Mouse (Mus musculus) layer of hippocampus, adult 2 months (tissue): ENCODE measurements around the gene Lrrc26. TPM values are rescaled to one million over a fixed set of nuclear protein-coding genes. Genes with fewer than 3 reads are reported as not detected.
"Not testable (repeated sequence)": the region's sequence is repeated elsewhere in the genome, so short reads cannot be mapped to it uniquely, and the experiment has no call there.

ENCODE experiments used
- DNase-seq, 2 experiments: peaks; one replicate each; pipeline ENCODE4 v3.0.0; 2022; ENCODE audit warnings: low spot score in 2 of 2
- H3K27ac ChIP-seq: fragments of 200-600 bp; 2 replicates; pipeline ENCODE4 v1.8.1; 2022
- H3K4me3 ChIP-seq: fragments of 200-600 bp; 2 replicates; pipeline ENCODE4 v1.8.1; 2022; ENCODE audit warnings: mild to moderate bottlenecking
- CTCF ChIP-seq: fragments of 200-600 bp; conservative IDR thresholded peaks from 2 replicates; pipeline ENCODE4 v1.8.1; 2022; ENCODE audit warnings: antibody characterized with exemption, mild to moderate bottlenecking, moderate library complexity
- long read RNA-seq, 2 experiments: library from polyadenylated mRNA; stranded (forward); transcript quantifications; one replicate each; pipeline ENCODE4 v2.0.0; 2021; ENCODE audit warnings: borderline mapping rate in 2 of 2
- total RNA-seq, 2 experiments: library from RNA; stranded (reverse); gene quantifications; 2 replicates each; pipeline ENCODE4 v1.2.3; 2021

The Lrrc26 gene
- not detected for total RNA-seq
- long read RNA-seq, experiment 1 = 0 reads
- long read RNA-seq, experiment 2 = 0 reads

DNA sequence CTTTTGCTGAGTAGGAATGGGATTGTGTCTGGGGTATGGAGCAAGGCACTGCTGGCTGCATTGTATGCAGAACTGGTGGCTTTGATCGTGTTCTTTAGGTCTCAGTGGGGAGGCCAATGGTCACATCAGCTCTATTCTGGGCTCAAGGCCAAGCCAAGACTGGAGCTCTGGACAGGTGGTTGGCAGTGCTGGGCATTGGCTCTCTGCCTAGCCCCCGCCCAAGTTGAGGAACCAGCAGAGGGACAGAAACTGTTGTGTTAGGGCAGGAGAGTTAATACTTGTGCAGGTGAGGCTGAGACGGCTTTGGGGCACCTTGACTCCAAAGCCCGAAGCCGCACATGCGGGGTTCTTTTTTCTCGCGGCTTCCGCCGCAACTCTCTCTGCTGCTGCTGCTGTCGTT lies at the start of gene Lrrc26:
TSS of gene Lrrc26 (plus strand) at position 265 of the 400 bp plus-strand sequence.
- peak in 1 of 2 experiments; percentile 3 for DNase-seq
- no peak for TF ChIP-seq CTCF
- Histone ChIP-seq H3K27ac (peak within 1 kb of the TSS; percentile 92), H3K4me3 (peak within 1 kb of the TSS; percentile 8; the same call in 1 of the 2 replicates)

DNA sequence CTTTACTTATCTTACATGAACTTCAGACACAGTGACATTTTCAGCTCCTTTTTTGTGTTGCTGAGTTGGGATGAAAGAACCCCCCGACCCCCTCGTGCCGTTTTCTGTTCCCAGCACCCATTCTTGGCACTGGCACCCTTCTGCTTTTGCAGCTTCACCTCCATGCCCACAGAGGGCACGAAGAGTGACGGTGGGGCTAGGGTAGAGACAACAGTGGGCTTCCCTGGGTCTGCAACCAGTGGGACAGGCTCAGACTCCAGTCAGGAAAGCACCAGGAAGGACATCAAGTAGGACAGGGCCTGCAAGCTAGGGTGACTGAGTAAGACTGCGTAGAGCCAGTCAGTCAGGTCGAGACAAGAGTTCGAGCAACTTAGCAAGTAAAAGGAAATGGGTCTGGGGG lies 49.4 kb upstream of the Lrrc26 start:
- TF ChIP-seq CTCF = no peak
- H3K27ac ChIP-seq = peak overlapping the region; percentile 50
- peak overlapping the region; percentile 70 for H3K4me3 ChIP-seq
- DNase-seq = no peak

DNA sequence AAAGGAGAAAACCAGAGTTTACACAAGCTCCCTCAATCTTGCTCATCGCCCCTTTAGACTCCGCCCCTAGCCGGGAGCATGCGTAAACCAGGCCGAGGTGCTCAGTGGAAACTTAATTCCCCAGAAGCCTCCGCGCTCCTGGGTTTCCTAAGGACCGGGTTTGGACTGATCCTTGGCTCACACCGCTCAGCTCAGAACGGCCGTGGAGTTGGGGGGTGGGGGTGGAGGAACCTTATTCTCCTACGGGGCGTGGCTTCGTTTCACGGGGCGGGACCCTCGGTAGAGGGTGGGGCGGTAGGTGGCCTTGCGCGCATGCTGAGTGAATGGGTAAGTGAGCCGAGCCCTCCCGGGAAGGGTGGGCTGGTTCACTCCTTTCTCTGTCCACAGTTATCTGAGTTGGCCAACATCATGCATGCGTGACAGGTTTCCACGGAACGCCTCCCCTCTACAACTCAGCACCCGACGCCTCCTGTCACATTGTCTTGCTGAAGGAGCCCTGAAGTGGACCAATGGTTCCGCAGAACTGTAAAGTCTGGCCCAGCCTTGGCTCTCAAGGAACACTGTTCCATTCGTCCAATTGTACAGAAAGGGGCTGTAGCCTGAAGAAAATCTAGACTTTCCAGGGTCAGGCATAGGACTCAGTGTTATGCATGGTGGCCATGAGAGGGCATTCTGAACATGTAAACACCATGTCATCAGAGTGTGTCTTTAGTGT lies 48.8 kb upstream of the Lrrc26 start:
- TF ChIP-seq CTCF = no peak
- DNase-seq = peak; percentile 71 to 78
- Histone ChIP-seq H3K27ac (peak overlapping the region; percentile 50), H3K4me3 (peak overlapping the region; percentile 70)

DNA sequence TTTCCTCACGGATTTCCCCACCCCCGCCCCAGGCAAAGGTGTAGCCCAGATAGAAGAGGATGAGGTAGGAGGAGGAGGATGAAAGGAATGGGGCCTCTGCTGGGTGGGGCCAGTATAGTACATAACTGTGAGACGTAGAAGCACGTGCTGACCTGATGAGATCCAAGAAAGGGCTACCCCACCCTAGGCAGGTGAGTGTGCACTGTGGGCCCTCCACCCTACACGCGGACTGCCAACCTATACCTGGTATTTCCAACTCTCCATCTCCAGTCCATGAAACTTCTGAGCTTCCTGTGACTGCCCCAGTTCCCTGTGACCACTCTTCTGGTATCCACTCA lies 48.3 kb upstream of the Lrrc26 start:
- no peak for TF ChIP-seq CTCF
- peak overlapping the region; percentile 70 for H3K4me3 ChIP-seq
- DNase-seq = no peak
- no peak overlapping the region for H3K27ac ChIP-seq

DNA sequence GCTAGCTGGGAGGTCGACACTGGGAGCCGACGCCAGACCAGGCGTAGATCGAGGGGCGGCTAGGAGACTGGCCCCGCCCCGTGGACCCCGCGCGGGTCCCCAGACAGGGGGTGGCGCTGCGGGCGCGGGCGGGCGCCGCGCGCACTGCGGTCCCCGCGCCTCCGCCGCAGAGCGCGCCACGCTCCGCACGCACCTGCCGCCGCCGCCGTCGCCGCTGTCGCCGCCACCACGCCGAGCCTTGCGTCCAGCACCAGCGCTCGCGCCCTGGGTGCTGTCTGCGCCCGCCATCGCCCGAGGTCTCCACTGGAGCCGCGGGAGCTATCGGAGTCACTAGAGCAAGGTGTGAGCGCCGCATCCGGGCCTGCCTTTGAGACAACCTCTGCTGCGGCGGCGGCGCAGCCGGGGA lies 47.6 kb upstream of the Lrrc26 start, which contains the start of the genes Rnf208 and Cysrt1:
TSS of gene Rnf208 (plus strand) at position 155 of the 406 bp plus-strand sequence.
TSS of gene Cysrt1 (minus strand) at position 352 of the 406 bp plus-strand sequence.
- no peak for DNase-seq
- TF ChIP-seq CTCF = no peak
- Histone ChIP-seq H3K4me3 (peak within 1 kb of the TSS; percentile 70), H3K27ac (peak within 1 kb of the TSS; percentile 93)

DNA sequence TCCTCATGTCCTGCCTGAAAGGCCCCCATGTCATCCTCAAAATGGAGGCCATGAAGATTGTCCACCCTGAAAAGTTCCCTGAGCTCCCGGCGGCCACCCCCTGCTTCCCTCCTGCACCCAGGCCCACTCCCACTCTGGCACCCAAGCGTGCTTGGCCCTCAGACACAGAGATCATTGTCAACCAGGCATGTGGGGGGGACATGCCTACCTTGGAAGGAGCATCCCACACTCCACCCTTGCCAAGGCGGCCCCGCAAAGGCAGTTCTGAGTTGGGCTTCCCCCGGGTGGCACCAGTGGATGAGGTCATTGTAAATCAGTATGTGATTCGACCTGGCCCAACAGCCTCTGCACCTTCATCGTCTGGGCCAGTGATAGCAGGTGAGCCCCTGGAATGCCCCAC lies 46.4 kb upstream of the Lrrc26 start:
- DNase-seq = no peak
- Histone ChIP-seq H3K4me3 (peak overlapping the region; percentile 70), H3K27ac (peak overlapping the region; percentile 93; the same call in 1 of the 2 replicates)
- no peak for TF ChIP-seq CTCF

DNA sequence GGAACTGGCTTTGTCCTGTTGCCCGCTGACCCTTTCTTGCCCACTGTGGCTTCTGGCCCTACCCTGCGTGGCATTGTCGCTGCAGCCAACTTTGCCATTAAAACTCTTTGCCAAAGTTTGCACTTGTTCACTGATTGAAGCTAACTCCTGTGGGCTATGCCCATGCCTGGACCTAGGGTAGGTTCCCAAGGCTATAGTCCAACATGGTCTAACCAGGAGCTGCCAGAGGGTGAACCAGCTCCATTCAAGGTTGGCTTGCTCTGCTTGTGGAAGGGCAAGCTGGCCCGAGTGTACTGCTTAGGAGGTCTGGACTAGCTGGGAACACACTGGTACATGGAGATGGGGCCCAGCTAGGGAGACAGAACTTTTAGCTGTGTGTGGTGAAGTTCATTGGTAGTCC lies 45.6 kb upstream of the Lrrc26 start:
- Histone ChIP-seq H3K4me3 (no peak overlapping the region), H3K27ac (no peak overlapping the region)
- no peak for DNase-seq
- no peak for TF ChIP-seq CTCF

DNA sequence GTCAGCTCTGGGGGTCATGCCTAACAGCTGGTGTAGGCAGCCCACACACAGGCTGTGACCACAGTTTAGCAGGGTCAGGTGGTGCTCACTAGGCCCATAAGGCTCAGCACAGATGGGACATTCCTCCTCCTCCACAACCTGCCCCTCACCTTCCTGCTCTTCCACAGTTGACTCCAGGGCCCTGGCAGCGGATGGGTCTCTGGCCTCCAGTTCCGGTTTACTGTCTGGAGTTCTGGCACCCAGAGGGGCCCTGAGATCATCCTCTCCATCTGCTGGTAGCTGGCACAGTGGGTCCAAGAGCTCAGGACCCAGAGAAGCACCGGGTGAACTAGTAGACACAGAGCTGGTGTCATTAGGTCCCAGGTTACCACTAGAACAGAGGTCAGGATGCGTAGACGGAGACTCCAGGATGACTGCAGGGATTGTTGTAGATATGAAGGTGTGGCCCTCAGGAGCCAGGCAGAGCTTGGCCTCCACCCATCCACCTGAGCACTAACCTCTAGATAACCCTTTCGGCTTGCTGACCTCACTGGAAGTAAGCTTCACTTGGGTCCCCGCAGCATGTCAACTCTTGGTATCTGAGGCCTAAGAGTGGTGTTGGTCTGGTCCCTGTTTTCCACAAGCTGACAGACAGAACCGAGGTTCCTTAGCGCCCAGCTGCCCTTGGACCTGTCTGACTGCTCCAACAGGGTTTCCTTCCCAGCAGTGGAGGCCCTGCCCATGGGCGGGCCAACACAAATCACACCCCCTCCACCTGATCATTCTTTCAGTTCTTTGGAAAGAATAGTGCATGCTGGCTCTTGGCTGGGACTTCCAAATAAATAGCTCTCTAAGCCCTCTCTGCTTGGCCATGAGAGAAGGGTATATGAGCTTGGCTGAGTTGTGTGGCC lies 43.3 kb upstream of the Lrrc26 start, which contains the start of gene AL732309.1:
TSS of gene AL732309.1 (minus strand) at position 681 of the 890 bp plus-strand sequence.
- no peak for TF ChIP-seq CTCF
- H3K4me3 ChIP-seq = no peak within 1 kb of the TSS
- no peak for DNase-seq
- no peak within 1 kb of the TSS for H3K27ac ChIP-seq

DNA sequence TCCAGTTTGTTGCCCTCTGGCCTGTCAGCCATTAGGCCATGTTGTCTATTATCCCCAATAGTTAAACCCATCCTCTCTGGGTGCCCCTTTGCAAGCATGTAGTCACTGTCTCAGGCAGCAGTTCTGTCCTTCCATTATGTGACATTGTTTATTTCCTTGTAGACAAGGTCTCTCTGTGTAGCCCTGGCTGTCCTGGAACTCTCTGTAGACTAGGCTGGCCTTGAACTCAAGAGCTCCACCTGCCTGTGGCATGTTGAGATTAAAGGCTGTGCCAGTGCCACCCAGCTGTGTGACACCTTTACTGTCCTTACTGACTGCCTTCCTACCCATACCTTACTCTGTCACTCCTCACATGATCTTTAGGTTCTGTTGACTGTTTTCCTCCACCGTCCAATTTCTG lies 37.4 kb upstream of the Lrrc26 start:
- Histone ChIP-seq H3K4me3 (no peak overlapping the region), H3K27ac (no peak overlapping the region)
- TF ChIP-seq CTCF = peak; percentile 62
- DNase-seq = no peak

DNA sequence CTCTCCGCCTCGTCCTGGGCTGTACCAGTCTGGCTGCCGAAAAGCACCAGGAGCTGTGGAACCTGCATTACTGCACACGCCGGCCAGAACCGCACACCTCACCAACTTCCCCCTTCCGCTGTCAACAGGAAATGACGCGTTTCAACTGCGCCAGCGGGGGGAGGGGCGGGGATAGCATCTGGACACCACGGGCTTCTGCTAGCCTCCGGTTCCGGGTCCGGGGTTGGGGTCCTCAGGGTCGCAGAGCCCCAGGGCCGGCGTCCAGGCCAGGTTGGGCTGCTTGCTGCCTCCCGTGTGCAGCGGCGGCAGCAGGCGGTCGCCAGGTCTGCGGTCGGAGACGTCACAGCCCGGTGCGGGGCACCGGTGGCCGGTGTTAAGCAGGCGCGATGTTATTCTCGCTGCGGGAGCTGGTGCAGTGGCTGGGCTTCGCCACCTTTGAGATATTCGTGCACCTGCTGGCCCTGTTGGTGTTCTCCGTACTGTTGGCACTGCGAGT lies 34.4 kb upstream of the Lrrc26 start, which contains the start of gene Tmem203:
TSS of gene Tmem203 (plus strand) at position 156 of the 496 bp plus-strand sequence.
- DNase-seq = peak; percentile 86 to 87
- H3K27ac ChIP-seq = peak within 1 kb of the TSS; percentile 98
- TF ChIP-seq CTCF = no peak
- peak within 1 kb of the TSS; percentile 89 for H3K4me3 ChIP-seq

DNA sequence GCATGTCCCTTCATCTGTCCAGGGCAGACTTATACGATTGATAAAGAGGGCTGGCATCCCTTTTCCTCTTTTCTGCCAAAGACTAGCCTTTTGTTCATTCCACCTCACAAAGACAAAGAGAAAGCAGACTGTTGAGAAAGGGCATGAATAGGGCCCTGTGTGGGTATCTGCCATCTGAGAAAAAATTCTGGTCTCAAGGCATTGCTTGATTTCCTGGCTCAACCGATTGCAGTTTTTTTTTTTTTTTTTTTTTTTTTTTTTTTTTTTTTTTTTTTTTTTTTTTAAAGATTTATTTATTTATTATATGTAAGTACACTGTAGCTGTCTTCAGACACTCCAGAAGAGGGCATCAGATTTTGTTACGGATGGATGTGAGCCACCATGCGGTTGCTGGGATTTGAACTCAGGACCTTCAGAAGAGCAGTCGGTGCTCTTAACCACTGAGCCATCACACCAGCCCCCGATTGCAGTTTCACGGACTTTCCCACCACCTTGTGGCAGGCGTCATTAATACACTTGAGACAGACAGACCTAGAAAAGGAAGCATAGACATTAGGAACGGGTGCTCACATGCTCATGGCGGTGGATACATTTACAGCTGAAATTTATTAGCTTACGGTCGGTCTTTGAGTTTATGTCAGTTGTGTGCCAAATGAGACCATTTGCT lies 33.1 kb upstream of the Lrrc26 start:
- TF ChIP-seq CTCF = peak; percentile 67
- peak overlapping the region; percentile 98 for H3K27ac ChIP-seq

DNA sequence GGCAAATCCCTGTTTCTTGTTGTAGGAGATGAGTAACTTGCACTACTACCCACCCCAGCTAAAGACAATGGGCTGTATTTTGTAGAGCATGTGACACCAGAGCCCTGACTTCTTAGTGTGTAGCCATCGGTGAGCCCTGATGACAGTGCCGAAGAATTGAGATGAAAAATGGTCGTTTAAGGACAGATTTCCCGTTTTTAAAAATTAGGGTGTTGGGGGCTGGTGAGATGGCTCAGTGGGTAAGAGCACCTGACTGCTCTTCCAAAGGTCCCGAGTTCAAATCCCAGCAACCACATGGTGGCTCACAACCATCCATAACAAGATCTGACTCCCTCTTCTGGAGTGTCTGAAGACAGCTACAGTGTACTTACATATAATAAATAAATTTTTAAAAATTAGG lies 32.5 kb upstream of the Lrrc26 start:
- H3K27ac ChIP-seq, DNase-seq: not testable (repeated sequence)
- H3K4me3 ChIP-seq = peak overlapping the region; percentile 3; the same call in 1 of the 2 replicates

More for the DNA sequence above, 33.1 kb upstream of the Lrrc26 start:
- peak overlapping the region; percentile 89 for H3K4me3 ChIP-seq
- peak in 1 of 2 experiments; percentile 47 for DNase-seq

DNA sequence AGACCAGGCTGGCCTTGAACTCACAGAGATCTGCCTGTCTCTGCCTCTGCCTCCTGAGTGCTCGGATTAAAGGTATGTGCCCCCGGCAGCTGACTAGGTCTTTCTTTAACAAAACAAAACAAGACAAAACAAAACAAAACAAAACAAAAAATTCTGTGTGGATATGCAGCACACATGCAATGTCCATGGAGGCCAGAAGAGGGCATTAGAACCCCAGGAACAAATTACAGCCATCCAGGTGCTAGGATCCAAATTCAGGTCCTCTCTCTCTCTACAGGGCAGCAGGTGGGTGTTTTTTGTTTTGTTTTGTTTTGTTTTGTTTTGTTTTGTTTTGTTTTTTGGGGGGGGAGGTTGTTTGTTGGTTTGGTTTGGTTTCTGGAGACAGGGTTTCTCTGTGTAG lies 30.8 kb upstream of the Lrrc26 start:
- TF ChIP-seq CTCF = peak; percentile 72

More for the DNA sequence above, 30.8 kb upstream of the Lrrc26 start:
- Histone ChIP-seq H3K4me3 (no peak overlapping the region), H3K27ac (no peak overlapping the region)
- DNase-seq = no peak
